In genomic region chr3:85195068-85195481, GRCm38 (mm10) we compare ENCODE assay signal across 9 mouse cellular contexts.
DNase-seq lines count a peak whose midpoint lies in the region; ATAC-seq lines count a peak whose summit lies in the region.
"Had no signal": no experiment of that assay in that cellular context is flagged by ENCODE, and none has a peak within 500 bp of the region (broad histone marks: within the 10 kb centered on the region; RNA-seq: fewer than 3 reads in every experiment).

No protein-coding gene starts in this region.

- H3K4me2 ChIP-seq in kidney, embryonic 15.5 days, result peak overlapping the region; percentile 41
- no peak overlapping the region for H3K4me2 ChIP-seq in forebrain, embryonic 15.5 days (replicated peaks)
- H3K4me2 ChIP-seq: neural tube, embryonic 12.5 days had no signal

- peak; percentile 26 for DNase-seq in gastrocnemius, postnatal 25 days
- DNase-seq in gastrocnemius, adult 18-20 months (ENCODE audit: low spot score), result no peak
- DNase-seq in heart, adult 8-10 months (ENCODE audit: low spot score), result peak; percentile 50
- DNase-seq in yolk sac, embryonic 10.5 days (ENCODE audit: low spot score), result peak; percentile 6
- no peak for DNase-seq in left cerebral cortex, adult 8-10 months (ENCODE audit: low spot score in 2 of 2)

- no peaks in the 10 kb centered on the region for H3K79me2 ChIP-seq in macrophage (ENCODE audit: inconsistent target)

- H3K27me3 ChIP-seq in kidney, embryonic 15.5 days, result no peaks in the 10 kb centered on the region
- no peaks in the 10 kb centered on the region for H3K27me3 ChIP-seq in forebrain, embryonic 15.5 days
- H3K27me3 ChIP-seq: neural tube, embryonic 12.5 days had no signal

- no peaks in the 10 kb centered on the region for H3K4me1 ChIP-seq in kidney, embryonic 15.5 days
- H3K4me1 ChIP-seq in forebrain, embryonic 15.5 days, result peaks cover 4% of the 10 kb centered on the region; the same call in 1 of the 2 replicates
- H3K4me1 ChIP-seq: neural tube, embryonic 12.5 days had no signal

- peak overlapping the region; percentile 28 for H3K4me3 ChIP-seq in kidney, embryonic 15.5 days (replicated peaks)
- H3K4me3 ChIP-seq in macrophage (ENCODE audit: inconsistent target), result peak overlapping the region; percentile 43
- H3K4me3 ChIP-seq in forebrain, embryonic 15.5 days, result no peak overlapping the region
- H3K4me3 ChIP-seq: neural tube, embryonic 12.5 days had no signal

- H3K9ac ChIP-seq in kidney, embryonic 15.5 days, result no peak overlapping the region
- H3K9ac ChIP-seq in forebrain, embryonic 15.5 days (replicated peaks), result no peak overlapping the region
- H3K9ac ChIP-seq: neural tube, embryonic 12.5 days had no signal

- no peak for ATAC-seq in kidney, embryonic 15.5 days (replicated peaks; ENCODE audit: low FRiP score)
- no peak for ATAC-seq in forebrain, embryonic 15.5 days (replicated peaks)

- no peaks in the 10 kb centered on the region for H3K9me3 ChIP-seq in kidney, embryonic 15.5 days (replicated peaks)
- H3K9me3 ChIP-seq in forebrain, embryonic 15.5 days, result no peaks in the 10 kb centered on the region
- H3K9me3 ChIP-seq: neural tube, embryonic 12.5 days had no signal

- WGBS in kidney, embryonic 15.5 days, result 65% methylated on average over 8 of the region's 8 CpGs
- 3% methylated on average over 8 of the region's 8 CpGs for WGBS in macrophage (ENCODE audit: missing documents)
- WGBS in forebrain, embryonic 15.5 days, result 74% methylated on average over 8 of the region's 8 CpGs

- H3K27ac ChIP-seq in kidney, embryonic 15.5 days, result no peak overlapping the region
- peak overlapping the region; percentile 55 for H3K27ac ChIP-seq in macrophage
- H3K27ac ChIP-seq in forebrain, embryonic 15.5 days (replicated peaks), result no peak overlapping the region
- H3K27ac ChIP-seq: neural tube, embryonic 12.5 days had no signal

- no peaks in the 10 kb centered on the region for H3K36me3 ChIP-seq in kidney, embryonic 15.5 days
- H3K36me3 ChIP-seq in macrophage (ENCODE audit: inconsistent target), result no peaks in the 10 kb centered on the region
- no peaks in the 10 kb centered on the region for H3K36me3 ChIP-seq in forebrain, embryonic 15.5 days
- H3K36me3 ChIP-seq: neural tube, embryonic 12.5 days had no signal

Comparison
In these comparisons a context has a peak if more than half of its experiments do, and no peak if none do; other contexts are left out.
1. DNase-seq: peak in gastrocnemius, postnatal 25 days (single experiment), heart, adult 8-10 months (single experiment) and yolk sac, embryonic 10.5 days (single experiment); none in gastrocnemius, adult 18-20 months (single experiment) and left cerebral cortex, adult 8-10 months (0 of 2).